Mouse (Mus musculus): Measurements from ENCODE around the gene Copz1.

The Copz1 gene

GRCm38 (mm10) chr15:103339166-103339960 is 66.8 kb downstream of the Copz1 start:
- no peak for DNase-seq (ENCODE audit: low spot score)

- peak; percentile 31 for DNase-seq (ENCODE audit: low spot score)
Observed at GRCm38 (mm10) chr15:103339961-103340337, 67.4 kb downstream of the Copz1 start, which contains the start of gene Zfp385a. Gene Zfp385a, minus strand, starts transcription at chr15:103340093.

- no peak for DNase-seq (ENCODE audit: low spot score)
Observed at GRCm38 (mm10) chr15:103340786-103341185, 68.3 kb downstream of the Copz1 start.

GRCm38 (mm10) chr15:103341547-103341946 is 69.0 kb downstream of the Copz1 start:
- no peak for DNase-seq (ENCODE audit: low spot score)

GRCm38 (mm10) chr15:103342415-103342814 is 69.9 kb downstream of the Copz1 start:
- peak; percentile 56 for DNase-seq (ENCODE audit: low spot score)

GRCm38 (mm10) chr15:103343008-103343407 is 70.5 kb downstream of the Copz1 start:
- no peak for DNase-seq (ENCODE audit: low spot score)

- no peak for DNase-seq (ENCODE audit: low spot score)
Observed at GRCm38 (mm10) chr15:103343556-103343955, 71.0 kb downstream of the Copz1 start.

- DNase-seq (ENCODE audit: low spot score), result no peak
Observed at GRCm38 (mm10) chr15:103345789-103346188, 73.3 kb downstream of the Copz1 start.

GRCm38 (mm10) chr15:103347275-103347684 is 74.8 kb downstream of the Copz1 start:
- DNase-seq (ENCODE audit: low spot score), result no peak

Data from testis, postnatal 14 days (tissue).